Mouse (Mus musculus): ENCODE measurements at regions not wholly inside any gene's neighbourhood (a gene's known extent, or its start where the extent isn't known, plus 50 kb on each side); places are given as distances from the start of the nearest gene placed in this dataset.
A peak's percentile ranks its signal among the peaks of the same experiment; 100 is the strongest.

GRCm38 (mm10) chr7:71475383-71475782 is 124.1 kb upstream of the Gm10295 start:
- no peak for DNase-seq

DNA sequence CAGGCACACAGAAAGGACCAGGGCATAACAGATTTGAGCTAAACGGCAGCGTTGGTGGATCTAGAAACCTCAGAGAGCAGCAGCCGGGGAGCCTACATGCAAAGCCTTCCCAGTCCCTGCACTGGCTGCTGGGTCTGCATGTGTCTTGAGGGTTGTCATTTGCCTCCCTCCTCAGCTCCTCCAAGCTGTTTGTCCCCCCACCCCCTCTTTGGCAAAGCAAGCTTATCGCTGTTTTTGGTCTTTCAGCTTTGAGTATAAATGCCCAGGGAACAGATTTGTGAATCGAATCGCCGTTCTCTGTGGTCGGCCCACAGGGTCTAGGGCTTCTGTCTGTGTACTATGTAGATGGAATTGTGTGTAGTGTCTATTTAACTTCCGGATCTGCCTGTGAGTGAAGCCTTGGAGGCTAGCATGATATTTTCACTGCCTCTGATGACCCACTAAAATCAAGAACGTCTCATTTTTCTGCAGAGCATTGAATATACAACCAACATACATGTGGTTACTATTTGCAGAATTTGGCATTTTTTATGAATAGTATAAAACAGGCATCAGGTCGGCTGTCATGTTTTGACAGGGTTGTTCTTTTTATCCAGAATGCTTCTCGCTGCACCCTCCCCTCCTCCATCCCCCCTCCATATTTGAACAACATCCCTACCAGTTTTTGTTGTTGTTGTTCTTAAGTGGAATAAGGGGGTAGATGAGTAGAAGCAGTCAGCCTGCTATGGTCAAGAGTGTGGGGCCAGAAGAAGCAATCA is 121.3 kb upstream of the Gm10295 start:
- DNase-seq, result no peak

GRCm38 (mm10) chr7:71471658-71472383 is 120.5 kb upstream of the Gm10295 start:
- DNase-seq, result no peak

GRCm38 (mm10) chr7:71471319-71471657 is 120.0 kb upstream of the Gm10295 start:
- DNase-seq, result no peak

DNA sequence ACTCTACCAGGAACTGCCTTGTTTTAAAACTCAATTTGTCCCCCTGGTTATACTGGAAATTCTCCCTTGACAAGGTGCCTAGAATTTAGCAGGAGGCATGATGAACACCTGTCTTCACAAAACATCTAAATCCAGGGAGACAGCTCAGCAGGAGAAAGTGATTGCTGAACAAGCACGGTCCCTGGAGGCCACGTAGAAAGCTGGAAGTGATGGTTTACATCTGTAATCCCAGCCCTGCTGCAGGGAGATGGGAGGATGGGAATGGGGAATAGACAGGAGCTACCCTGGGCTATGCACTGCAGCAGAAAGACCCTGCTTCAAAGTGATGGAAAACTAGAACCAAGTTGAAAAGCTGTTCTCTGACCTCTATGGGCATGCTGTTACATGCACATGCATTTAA is 119.1 kb upstream of the Gm10295 start:
- DNase-seq, result no peak

- no peak for DNase-seq
Observed at GRCm38 (mm10) chr7:71469951-71470350, 118.7 kb upstream of the Gm10295 start.

- no peak for DNase-seq
Observed at GRCm38 (mm10) chr7:71467436-71468127, 116.3 kb upstream of the Gm10295 start.

- DNase-seq, result no peak
Observed at GRCm38 (mm10) chr7:71464127-71464526, 112.8 kb upstream of the Gm10295 start.

DNA sequence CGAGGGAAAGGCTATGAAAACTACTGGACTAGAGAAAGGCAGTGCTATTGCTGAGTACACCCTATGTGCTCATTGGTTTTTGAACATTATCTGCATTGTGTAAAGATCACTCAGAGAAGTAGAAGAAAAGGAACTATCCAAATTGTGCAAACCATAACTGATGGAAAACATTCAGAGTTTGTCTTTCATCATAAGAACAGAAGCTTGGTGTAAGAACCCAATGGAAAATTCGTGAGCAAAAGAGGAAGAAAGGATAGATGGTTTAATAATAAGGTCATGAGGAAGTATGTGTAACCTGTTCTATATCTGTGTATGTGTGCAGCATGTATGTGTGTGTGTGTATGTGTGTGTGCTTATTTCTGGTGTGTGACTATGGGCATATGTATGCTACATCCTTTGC is 112.3 kb upstream of the Gm10295 start:
- no peak for DNase-seq

DNA sequence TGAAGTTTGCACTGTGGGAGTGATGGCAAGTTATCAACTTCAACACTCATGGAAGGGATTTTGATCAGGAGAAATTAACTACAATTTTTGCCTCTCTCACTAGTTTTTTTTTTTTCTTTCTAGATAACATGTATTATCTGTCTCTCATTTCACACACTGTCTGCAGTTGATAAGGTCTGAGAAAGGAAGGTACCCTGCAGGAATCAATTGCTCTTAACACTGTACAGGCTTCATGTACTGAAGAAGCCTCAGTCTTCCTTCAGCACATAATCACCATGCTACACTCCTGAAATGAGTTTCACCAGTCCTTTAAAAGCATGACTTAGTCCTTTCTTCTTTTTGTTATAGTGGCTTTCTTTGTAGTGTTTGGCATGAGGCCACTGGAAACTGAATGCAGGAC is 108.5 kb upstream of the Gm10295 start:
- DNase-seq, result no peak

GRCm38 (mm10) chr7:71458104-71458754 is 106.9 kb upstream of the Gm10295 start:
- DNase-seq, result no peak

DNA sequence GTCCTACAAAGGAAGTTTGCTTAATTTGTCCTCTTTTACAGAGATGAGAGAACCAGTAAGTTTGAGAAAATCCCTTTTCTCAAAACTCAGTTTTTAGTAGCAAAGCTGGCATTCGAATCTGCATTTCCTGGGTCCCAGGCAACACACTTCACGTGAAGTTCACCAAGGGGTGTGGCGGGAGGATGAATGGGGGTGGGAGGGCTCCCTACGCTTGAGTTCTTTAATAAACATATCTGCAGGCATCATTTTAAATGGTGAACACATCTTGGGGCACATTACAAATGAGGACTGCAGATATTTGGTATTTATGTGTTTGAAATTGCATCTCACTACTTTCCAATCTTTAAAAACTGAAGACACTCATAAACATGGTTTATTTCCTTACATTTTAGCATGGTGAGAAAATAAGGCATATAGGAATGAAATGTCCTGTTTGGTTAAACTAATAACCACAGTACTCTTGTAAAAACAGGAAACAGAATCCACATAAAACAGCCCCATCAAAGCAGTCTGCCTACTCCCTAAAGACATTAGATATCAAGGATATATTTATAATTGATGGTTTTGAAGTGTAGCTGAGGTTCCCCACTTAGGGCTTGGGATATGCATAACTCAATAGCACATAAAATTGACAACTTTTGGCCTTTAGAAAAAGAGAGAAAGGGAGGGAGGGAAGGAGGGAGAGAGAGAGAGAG is 106.3 kb upstream of the Gm10295 start:
- no peak for DNase-seq

DNA sequence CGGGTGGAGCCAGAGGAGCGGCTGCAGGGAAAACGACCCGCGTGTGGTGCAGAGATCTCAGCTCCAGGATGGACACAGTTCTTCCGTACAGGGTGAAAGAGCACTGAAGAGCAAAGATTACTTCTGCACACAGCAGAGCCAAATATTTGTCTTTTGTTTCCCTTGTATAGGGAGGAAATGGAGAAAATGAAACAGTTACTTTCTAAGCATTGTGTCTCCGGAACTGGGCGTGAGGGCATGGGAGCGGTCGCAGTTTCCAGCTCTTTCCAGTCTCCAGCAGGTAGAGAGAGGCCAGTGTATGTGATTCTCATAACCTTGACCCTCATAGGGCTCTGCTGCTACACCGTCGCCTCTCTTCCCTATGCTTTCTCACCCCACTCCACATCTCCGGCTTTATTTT is 105.1 kb upstream of the Gm10295 start:
- DNase-seq, result no peak

- DNase-seq, result no peak
Observed at GRCm38 (mm10) chr7:71440330-71441240, 89.3 kb upstream of the Gm10295 start.

GRCm38 (mm10) chr7:71425982-71426381 is 74.7 kb upstream of the Gm10295 start:
- no peak for DNase-seq

GRCm38 (mm10) chr7:71419261-71419660 is 68.0 kb upstream of the Gm10295 start:
- DNase-seq, result no peak

GRCm38 (mm10) chr7:71418856-71419255 is 67.6 kb upstream of the Gm10295 start:
- DNase-seq, result no peak

DNA sequence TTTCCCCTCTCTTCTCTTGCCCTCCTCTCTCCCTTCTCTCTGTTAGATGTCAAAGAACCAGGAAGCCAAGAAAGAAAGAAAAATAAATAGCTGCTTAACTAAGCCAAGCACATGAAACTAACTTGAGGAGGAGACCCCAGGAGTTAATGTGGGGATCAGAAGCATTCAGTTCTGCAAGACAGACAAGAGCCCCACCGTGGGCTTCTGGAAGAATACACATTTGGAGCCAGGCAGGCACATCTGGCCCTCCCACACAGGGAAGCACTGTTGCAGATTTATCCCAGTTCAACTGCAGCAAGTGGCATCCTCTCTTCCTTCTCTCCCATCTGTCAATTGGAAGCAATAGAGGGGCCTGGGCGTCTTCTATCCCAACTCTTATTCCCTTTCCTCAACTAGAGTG is 63.5 kb upstream of the Gm10295 start:
- DNase-seq, result no peak

DNA sequence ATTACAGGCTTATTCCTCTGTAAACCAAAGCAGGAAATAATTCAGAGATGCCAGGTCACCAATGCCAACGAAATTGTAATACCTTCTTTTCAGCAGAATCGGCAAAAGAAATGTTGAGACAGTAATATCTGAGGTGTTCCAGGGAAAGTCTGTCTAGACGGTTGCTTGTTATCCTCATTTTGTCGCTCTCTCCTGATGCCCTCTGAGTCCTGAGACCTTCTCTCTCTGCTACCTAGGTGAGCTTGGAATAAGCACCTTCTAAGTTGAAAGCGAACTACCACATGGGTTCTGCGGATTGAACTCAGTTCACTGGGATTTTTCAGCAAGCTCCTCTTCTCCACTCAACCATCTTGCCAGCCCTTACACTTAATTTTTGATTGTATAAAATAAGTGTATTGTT is 61.8 kb upstream of the Gm10295 start:
- no peak for DNase-seq

GRCm38 (mm10) chr7:71412079-71412478 is 60.8 kb upstream of the Gm10295 start:
- DNase-seq, result peak; percentile 25

DNA sequence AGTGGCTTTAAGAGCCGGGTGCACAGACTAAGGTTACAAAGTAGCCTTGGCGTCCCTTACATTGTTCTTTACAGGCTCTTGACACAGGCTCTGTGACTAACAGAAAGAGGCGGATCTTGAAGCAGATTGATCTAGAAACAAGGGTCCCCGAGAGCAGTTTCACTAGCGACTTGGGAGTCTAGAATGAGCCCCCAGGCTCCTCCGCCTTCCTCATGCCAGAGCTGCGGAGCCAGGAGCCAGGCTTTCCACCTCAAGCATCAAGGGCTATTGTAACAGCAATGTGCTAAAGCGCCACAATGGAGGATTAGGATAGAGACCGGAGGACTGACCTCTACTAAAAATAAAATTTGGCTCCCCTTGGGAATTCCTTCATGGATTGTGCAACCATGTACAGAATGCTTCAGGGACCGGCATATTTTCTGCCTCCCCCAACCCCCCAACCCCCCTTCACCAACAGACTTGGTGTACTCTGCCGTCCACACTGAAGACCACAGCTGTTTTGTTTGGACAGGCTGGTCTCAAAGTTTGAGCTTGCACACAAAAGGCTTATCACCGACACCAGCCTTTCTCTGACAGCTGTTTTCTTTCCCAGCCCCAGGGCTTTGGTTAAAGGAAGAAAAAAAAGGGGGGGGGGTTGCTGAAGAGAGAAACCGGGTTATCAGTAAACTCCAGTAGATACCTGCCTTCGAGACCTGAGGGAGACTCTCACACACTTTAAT is 60.2 kb upstream of the Gm10295 start:
- DNase-seq, result no peak

All from thymus, postnatal 25 days (tissue).